Mouse (Mus musculus) olfactory bulb, adult 2 months (tissue): ENCODE measurements around the gene Ifit3.

Experiments
- CTCF ChIP-seq: fragments of 200-500 bp; IDR thresholded peaks from 2 replicates; pipeline ENCODE4 v1.5.1; 2012; ENCODE audit warnings: low read depth, mild to moderate bottlenecking, low read length, moderate library complexity; ENCODE audit not compliant: insufficient read depth
- POLR2A ChIP-seq: fragments of 200-500 bp; IDR thresholded peaks from 2 replicates; pipeline ENCODE4 v1.6.1; 2012; ENCODE audit warnings: mild to moderate bottlenecking, low read depth, low read length, moderate library complexity; ENCODE audit not compliant: insufficient read depth

- TF ChIP-seq CTCF (no peak), POLR2A (no peak)
These were observed 26.7 kb upstream of the Ifit3 start for GRCm38 (mm10) chr19:34556621-34557020.
